35 mouse cellular contexts compared by ENCODE assay signal in the genomic region with DNA sequence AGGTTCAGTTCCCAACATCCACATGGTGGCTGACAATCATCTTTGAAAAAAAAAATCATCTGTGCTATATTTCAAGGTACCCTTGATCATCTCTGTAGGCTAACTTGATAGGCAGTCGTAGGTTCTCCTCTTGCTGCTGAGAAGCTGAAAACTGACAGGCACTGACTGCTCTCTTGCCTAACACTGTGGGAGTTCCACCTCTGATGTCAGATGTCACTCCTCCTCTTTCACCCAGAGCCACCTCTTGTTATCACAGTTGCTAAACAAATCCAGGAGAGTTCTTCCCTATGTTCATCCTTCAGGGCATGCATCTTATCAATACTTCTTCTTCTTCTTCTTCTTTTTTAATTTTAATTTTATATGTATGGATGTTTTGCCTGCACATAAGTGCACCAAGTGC.
"Had no signal": no experiment of that assay in that cellular context is flagged by ENCODE, and none has a peak within 500 bp of the region (broad histone marks: within the 10 kb centered on the region; RNA-seq: fewer than 3 reads in every experiment).

No protein-coding gene starts in this region.

- H3K9me3 ChIP-seq: heart, embryonic 10.5 days; heart, embryonic 15.5 days; hindbrain, embryonic 10.5 days; hindbrain, embryonic 15.5 days; intestine, embryonic 15.5 days; kidney, embryonic 15.5 days had no signal

- H3K4me2 ChIP-seq: heart, embryonic 11.5 days; heart, embryonic 12.5 days; heart, embryonic 13.5 days; heart, embryonic 15.5 days; hindbrain, embryonic 12.5 days; hindbrain, embryonic 13.5 days; hindbrain, embryonic 14.5 days; hindbrain, embryonic 15.5 days; intestine, embryonic 15.5 days; kidney, embryonic 15.5 days had no signal

- H3K27me3 ChIP-seq: heart, embryonic 12.5 days; heart, embryonic 13.5 days; heart, embryonic 15.5 days; hindbrain, embryonic 12.5 days; hindbrain, embryonic 13.5 days; hindbrain, embryonic 15.5 days; intestine, embryonic 15.5 days; kidney, embryonic 15.5 days had no signal

- DNase-seq: heart, adult 2 months; heart, postnatal 10 days; heart, postnatal 14 days; heart, postnatal 36 days; heart, postnatal 4 days; kidney, adult 11 months; kidney, adult 18-20 months; kidney, adult 2 months; kidney, adult 8-10 months; kidney, adult 9 months; kidney, postnatal 10 days; kidney, postnatal 14 days; kidney, postnatal 25 days; kidney, postnatal 36 days; kidney, postnatal 4 days; layer of hippocampus, adult 9-11 months had no signal

- H3K9ac ChIP-seq: heart, embryonic 12.5 days; heart, embryonic 13.5 days; heart, embryonic 15.5 days; hindbrain, embryonic 12.5 days; hindbrain, embryonic 13.5 days; hindbrain, embryonic 14.5 days; hindbrain, embryonic 15.5 days; intestine, embryonic 15.5 days; kidney, embryonic 15.5 days had no signal

- ATAC-seq: hindbrain, embryonic 16.5 days; hindbrain, postnatal 0 days; inflammation-experienced regulatory T-cells, adult 6 months; intestine, embryonic 15.5 days; intestine, embryonic 16.5 days; intestine, postnatal 0 days had no signal

- H3K4me1 ChIP-seq: heart, embryonic 10.5 days; heart, embryonic 12.5 days; heart, embryonic 13.5 days; heart, embryonic 15.5 days; hindbrain, embryonic 10.5 days; hindbrain, embryonic 12.5 days; hindbrain, embryonic 13.5 days; hindbrain, embryonic 15.5 days; intestine, embryonic 15.5 days; kidney, embryonic 15.5 days had no signal

- H3K36me3 ChIP-seq: heart, embryonic 10.5 days; heart, embryonic 12.5 days; heart, embryonic 13.5 days; heart, embryonic 15.5 days; hindbrain, embryonic 10.5 days; hindbrain, embryonic 12.5 days; hindbrain, embryonic 13.5 days; hindbrain, embryonic 15.5 days; intestine, embryonic 15.5 days; kidney, embryonic 15.5 days had no signal

- H3K27ac ChIP-seq: heart, adult 2 months; heart, embryonic 10.5 days; heart, embryonic 13.5 days; heart, embryonic 15.5 days; hindbrain, embryonic 10.5 days; hindbrain, embryonic 12.5 days; hindbrain, embryonic 13.5 days; hindbrain, embryonic 14.5 days; hindbrain, embryonic 15.5 days; hindbrain, postnatal 0 days; intestine, embryonic 15.5 days; kidney, embryonic 15.5 days; kidney, postnatal 0 days; layer of hippocampus, adult 2 months had no signal

- H3K4me3 ChIP-seq: heart, adult 2 months; heart, embryonic 10.5 days; heart, embryonic 12.5 days; heart, embryonic 13.5 days; heart, embryonic 15.5 days; hindbrain, embryonic 10.5 days; hindbrain, embryonic 12.5 days; hindbrain, embryonic 13.5 days; hindbrain, embryonic 15.5 days; intestine, embryonic 15.5 days; kidney, embryonic 15.5 days; layer of hippocampus, adult 2 months had no signal
